Mouse (Mus musculus) embryonic facial prominence, embryonic 14.5 days (tissue): Measurements from ENCODE around the gene Ntn4. TPM values are rescaled to one million over a fixed set of nuclear protein-coding genes. Genes with fewer than 3 reads are reported as not detected.

Source experiments
- ATAC-seq: fragments of 200-750 bp; cut with Nextera tagmentation; 2 replicates; pipeline ENCODE4 v1.8.0; 2017; ENCODE audit warnings: low read depth, moderate number of reproducible peaks, moderate TSS enrichment
- DNase-seq: peaks from one replicate; pipeline ENCODE4 v3.0.0-alpha.2; 2015; ENCODE audit warnings: low spot score
- H3K27ac ChIP-seq: fragments of 300-500 bp; sonication (generic); replicated peaks from 2 replicates; pipeline ENCODE4 v1.5.1; 2014; ENCODE audit warnings: low read depth, mild to moderate bottlenecking, low read length, moderate library complexity
- H3K27me3 ChIP-seq: fragments of 300-500 bp; sonication (generic); replicated peaks from 2 replicates; pipeline ENCODE4 v1.6.1; 2014; ENCODE audit warnings: low read length; ENCODE audit not compliant: control insufficient read depth, insufficient read depth
- H3K36me3 ChIP-seq: fragments of 300-500 bp; sonication (generic); 2 replicates; pipeline ENCODE4 v1.6.1; 2014; ENCODE audit warnings: low read length, mixed read lengths; ENCODE audit not compliant: control insufficient read depth, insufficient read depth
- H3K4me1 ChIP-seq: fragments of 300-500 bp; sonication (generic); 2 replicates; pipeline ENCODE4 v1.6.1; 2014; ENCODE audit warnings: antibody characterized with exemption, low read length; ENCODE audit not compliant: control insufficient read depth, insufficient read depth
- H3K4me2 ChIP-seq: fragments of 300-500 bp; sonication (generic); 2 replicates; pipeline ENCODE4 v1.6.1; 2014; ENCODE audit warnings: low read depth, mild to moderate bottlenecking, low read length, moderate library complexity, mixed read lengths
- H3K4me3 ChIP-seq: fragments of 300-500 bp; sonication (generic); 2 replicates; pipeline ENCODE4 v1.5.1; 2014; ENCODE audit warnings: low read depth, mild to moderate bottlenecking, low read length
- H3K9ac ChIP-seq: fragments of 300-500 bp; sonication (generic); 2 replicates; pipeline ENCODE4 v1.6.1; 2014; ENCODE audit warnings: low read depth, mild to moderate bottlenecking, low read length, moderate library complexity, mixed read lengths
- H3K9me3 ChIP-seq: fragments of 300-500 bp; sonication (generic); 2 replicates; pipeline ENCODE4 v1.6.1; 2016; ENCODE audit warnings: low read length; ENCODE audit not compliant: control insufficient read depth
- WGBS: fragments of 180-500 bp; shearing (Covaris S2); extraction: QIAGEN DNeasy Blood & Tissue Kit; methylation state at CpG from one replicate; pipeline ENCODE4 v1.1.7; 2014; 5-methylcytosine and 5-hydroxymethylcytosine counted together
- polyA plus RNA-seq: library from polyadenylated mRNA; unstranded; fragments of >200 nt; fragmentation: Nextera tagmentation; extraction: Ambion mirVana; gene quantifications from 2 replicates; pipeline ENCODE4 v1.2.1, GENCODE M21; 2014

The Ntn4 gene
- 0.74 and 1.2 TPM in 2 replicates for polyA plus RNA-seq

DNA sequence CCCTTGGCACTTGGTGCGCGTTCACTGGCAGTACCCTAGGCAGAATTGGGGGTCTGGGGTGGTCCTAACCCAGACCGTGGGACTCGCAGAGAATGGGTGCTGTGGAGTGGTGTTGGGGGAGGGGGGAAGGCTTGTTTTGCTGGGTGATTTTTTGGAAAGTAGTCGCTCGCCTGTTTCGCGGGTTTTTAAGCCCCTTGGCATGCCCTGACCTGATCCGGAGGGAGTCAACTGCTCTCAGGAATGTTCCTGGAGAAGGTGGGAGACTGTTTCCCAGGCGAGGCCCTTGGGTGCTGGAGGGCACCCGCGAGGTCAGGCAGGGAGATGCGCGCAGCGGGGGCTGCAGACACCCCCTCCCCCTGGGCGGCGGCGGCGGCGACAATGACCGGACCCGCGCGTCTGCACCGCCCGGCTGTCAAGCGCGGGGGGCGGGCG is at the start of gene Ntn4:
Ntn4 (plus strand) TSS at position 161 of the 432 bp plus-strand sequence.
- DNase-seq (no peak), ATAC-seq (no peak; the same call in 1 of the 2 replicates)
- Histone ChIP-seq H3K4me3 (peak within 1 kb of the TSS; percentile 72), H3K36me3 (no peaks in the 10 kb centered on the region), H3K27me3 (peaks cover 21% of the 10 kb centered on the region), H3K4me2 (peak within 1 kb of the TSS; percentile 100), H3K27ac (no peak within 1 kb of the TSS; the same call in 1 of the 2 replicates), H3K9ac (peak within 1 kb of the TSS; percentile 76), H3K4me1 (peaks cover 14% of the 10 kb centered on the region), H3K9me3 (no peaks in the 10 kb centered on the region)
- WGBS: 6% methylated on average over 19 of the region's 30 CpGs

DNA sequence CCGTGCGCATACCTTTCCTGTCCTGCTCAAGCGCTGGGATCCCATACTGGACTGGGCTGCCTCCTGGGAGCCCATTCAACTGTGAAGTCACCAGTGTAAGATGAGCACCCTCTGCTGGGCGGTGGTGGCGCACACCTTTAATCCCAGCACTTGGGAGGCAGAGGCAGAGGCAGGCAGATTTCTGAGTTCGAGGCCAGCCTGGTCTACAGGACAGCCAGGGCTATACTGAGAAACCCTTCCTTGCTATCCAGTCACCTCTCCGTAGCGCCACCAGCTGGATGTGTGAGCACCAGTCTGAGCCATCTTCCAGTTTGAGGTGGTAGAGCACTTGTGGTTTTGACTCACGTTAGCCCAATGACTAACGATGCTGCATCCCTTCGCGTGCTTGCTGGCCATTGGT is 48.0 kb upstream of the Ntn4 start:
- H3K27me3 ChIP-seq: no peaks in the 10 kb centered on the region
- DNase-seq (no peak), ATAC-seq (no peak)
- no peak overlapping the region for H3K4me3 ChIP-seq
- H3K36me3 ChIP-seq: peaks cover 2% of the 10 kb centered on the region; the same call in 1 of the 2 replicates
- 52% methylated on average over 12 of the region's 12 CpGs for WGBS
- no peak overlapping the region for H3K27ac ChIP-seq
- H3K9ac ChIP-seq: no peak overlapping the region
- no peaks in the 10 kb centered on the region for H3K9me3 ChIP-seq
- H3K4me2 ChIP-seq: no peak overlapping the region
- H3K4me1 ChIP-seq: peaks cover 16% of the 10 kb centered on the region

DNA sequence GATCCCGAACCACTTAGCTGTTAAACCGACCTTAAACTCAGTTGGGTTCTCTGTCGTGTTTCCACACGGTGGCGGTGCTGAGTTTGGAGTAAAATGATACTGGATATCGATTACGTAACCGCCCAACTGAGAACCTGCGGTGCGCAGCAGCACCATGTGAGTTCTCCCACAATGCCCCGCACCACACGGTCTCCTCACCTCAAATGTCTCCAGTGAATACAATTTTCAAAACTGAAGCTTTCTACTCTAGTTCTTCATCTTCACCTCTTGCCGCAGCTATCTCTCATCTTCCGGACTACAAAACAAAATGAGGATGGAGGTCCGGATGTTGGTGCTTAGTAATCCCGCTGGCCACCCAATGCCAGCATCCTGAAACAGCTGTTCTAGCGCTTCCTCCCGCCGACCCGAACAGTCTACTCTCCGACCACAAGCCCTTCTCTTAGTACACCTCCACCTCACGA is 46.4 kb upstream of the Ntn4 start:
- Histone ChIP-seq H3K27ac (no peak overlapping the region), H3K36me3 (no peaks in the 10 kb centered on the region), H3K9me3 (no peaks in the 10 kb centered on the region), H3K4me1 (peaks cover 4% of the 10 kb centered on the region; the same call in 1 of the 2 replicates), H3K27me3 (no peaks in the 10 kb centered on the region), H3K4me2 (peak overlapping the region; percentile 84), H3K9ac (peak overlapping the region; percentile 68), H3K4me3 (peak overlapping the region; percentile 47)
- ATAC-seq (peak; percentile 72), DNase-seq (peak; percentile 94)
- WGBS: 2% methylated on average over 22 of the region's 22 CpGs

DNA sequence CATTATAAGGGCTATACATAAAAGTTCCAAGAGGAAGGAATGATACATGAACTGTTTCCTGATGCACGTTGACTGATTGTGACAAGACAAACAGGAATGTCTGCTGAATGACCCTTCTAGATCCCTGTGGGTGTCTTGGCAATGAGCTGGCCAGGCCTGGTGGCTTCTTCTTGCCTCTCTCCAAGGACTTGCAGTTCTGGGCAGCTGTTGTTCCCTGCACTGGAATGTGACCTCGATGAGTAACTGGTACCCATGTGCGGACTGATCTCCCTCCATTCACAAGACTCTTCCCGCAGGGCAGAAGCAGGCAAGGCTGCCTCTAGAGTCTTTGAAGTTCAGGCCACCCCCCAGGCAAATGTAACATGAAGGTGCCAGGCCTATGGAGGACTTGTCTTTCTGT is 44.6 kb upstream of the Ntn4 start:
- Histone ChIP-seq H3K4me2 (no peak overlapping the region), H3K4me3 (no peak overlapping the region), H3K9ac (no peak overlapping the region), H3K9me3 (no peaks in the 10 kb centered on the region), H3K36me3 (no peaks in the 10 kb centered on the region), H3K27me3 (no peaks in the 10 kb centered on the region), H3K4me1 (no peaks in the 10 kb centered on the region), H3K27ac (no peak overlapping the region)
- ATAC-seq (no peak), DNase-seq (no peak)
- WGBS: 57% methylated on average over 4 of the region's 4 CpGs

DNA sequence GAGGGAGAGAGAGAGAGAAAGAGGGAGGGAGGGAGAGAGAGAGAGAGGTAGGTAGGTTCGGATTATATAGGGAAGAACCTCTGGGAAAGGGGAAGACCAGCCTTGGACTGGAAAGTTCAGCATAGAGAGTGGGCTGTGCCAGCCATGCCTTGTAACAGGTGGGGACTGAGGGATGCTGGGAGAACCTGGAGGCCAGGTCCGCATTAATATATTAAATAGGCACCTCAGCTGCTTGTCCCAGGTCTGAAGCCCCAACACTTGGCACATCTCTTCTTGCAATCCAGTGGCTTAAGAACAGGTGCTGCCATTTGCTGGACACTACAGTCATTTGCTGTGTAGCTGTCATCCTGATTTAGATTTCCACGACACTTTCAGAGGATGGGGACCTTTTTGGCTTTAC is 43.8 kb upstream of the Ntn4 start:
- Histone ChIP-seq H3K4me3 (no peak overlapping the region), H3K27me3 (no peaks in the 10 kb centered on the region), H3K9ac (no peak overlapping the region), H3K4me1 (no peaks in the 10 kb centered on the region), H3K4me2 (no peak overlapping the region), H3K27ac (no peak overlapping the region), H3K36me3 (no peaks in the 10 kb centered on the region), H3K9me3 (no peaks in the 10 kb centered on the region)
- DNase-seq: no peak
- 86% methylated on average over 3 of the region's 3 CpGs for WGBS
- ATAC-seq: no peak

DNA sequence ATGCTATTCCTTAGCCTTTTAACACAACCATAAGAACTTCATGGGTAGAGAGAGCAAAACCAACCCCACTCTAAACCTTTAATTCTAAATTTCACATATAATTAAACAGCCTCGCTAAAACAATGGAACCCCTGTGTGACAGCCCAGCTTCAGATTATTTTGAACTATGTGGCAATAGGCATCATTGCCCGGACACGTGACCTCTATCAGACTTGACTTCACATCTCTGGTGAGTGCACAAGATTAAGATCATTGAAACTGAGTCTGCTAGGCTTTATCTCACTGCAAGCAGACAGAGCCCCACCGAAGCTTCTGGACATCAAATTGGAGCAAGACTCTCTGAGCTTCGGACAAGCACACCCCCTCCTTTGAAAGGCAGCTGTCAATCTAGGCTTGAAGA is 38.2 kb upstream of the Ntn4 start:
- H3K4me3 ChIP-seq: no peak overlapping the region
- no peak overlapping the region for H3K27ac ChIP-seq
- 81% methylated on average over 5 of the region's 5 CpGs for WGBS
- no peaks in the 10 kb centered on the region for H3K27me3 ChIP-seq
- ATAC-seq (no peak), DNase-seq (no peak)
- no peaks in the 10 kb centered on the region for H3K36me3 ChIP-seq
- no peak overlapping the region for H3K4me2 ChIP-seq
- H3K4me1 ChIP-seq: no peaks in the 10 kb centered on the region
- no peak overlapping the region for H3K9ac ChIP-seq
- H3K9me3 ChIP-seq: no peaks in the 10 kb centered on the region

DNA sequence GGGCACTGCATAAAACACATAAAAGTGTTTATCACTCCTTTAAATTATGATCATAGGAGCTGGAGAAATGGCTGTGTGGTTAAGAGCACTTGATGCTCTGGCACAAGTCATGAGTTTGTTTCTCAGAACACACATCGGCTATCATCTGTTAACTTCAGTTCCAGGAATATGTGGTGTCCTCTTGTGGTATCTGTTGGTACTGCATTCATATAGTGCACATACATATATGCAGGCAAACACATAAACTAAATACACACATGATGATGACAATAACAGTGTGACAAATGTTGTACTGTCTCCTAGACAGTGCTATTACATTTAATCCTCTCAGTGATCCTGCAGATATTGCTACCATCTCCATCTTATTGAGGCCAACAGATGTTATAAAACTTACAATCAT is 37.2 kb upstream of the Ntn4 start:
- 89% methylated on average over 1 of the region's 1 CpGs for WGBS
- Histone ChIP-seq H3K27me3 (no peaks in the 10 kb centered on the region), H3K36me3 (no peaks in the 10 kb centered on the region), H3K9me3 (no peaks in the 10 kb centered on the region), H3K27ac (no peak overlapping the region), H3K4me1 (no peaks in the 10 kb centered on the region), H3K9ac (no peak overlapping the region), H3K4me2 (no peak overlapping the region), H3K4me3 (no peak overlapping the region)
- DNase-seq (no peak), ATAC-seq (no peak)

DNA sequence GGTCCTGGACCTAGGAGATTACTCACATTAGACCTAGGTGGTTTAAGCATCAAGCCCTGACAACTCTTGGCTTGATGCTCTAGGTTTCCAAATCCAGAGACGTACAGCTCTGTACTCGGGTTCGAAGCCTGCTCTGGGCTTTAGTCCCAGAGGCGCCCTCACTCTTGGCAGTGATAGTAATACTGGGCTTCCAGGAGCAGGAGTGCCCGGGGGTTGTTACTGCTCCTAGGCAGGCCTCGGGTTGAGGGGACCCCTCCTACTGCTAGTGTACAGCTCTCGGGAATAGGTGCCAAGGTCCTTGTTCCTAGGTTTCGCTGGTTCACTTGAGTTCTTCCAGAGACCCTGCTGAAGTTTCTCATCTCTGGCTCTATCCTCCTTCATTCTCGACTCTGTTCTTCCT is 34.2 kb upstream of the Ntn4 start:
- H3K27ac ChIP-seq: no peak overlapping the region
- no peak overlapping the region for H3K4me2 ChIP-seq
- no peaks in the 10 kb centered on the region for H3K27me3 ChIP-seq
- WGBS: 90% methylated on average over 9 of the region's 9 CpGs
- DNase-seq (no peak), ATAC-seq (no peak)
- no peaks in the 10 kb centered on the region for H3K4me1 ChIP-seq
- no peaks in the 10 kb centered on the region for H3K36me3 ChIP-seq
- no peaks in the 10 kb centered on the region for H3K9me3 ChIP-seq
- H3K9ac ChIP-seq: no peak overlapping the region
- no peak overlapping the region for H3K4me3 ChIP-seq

DNA sequence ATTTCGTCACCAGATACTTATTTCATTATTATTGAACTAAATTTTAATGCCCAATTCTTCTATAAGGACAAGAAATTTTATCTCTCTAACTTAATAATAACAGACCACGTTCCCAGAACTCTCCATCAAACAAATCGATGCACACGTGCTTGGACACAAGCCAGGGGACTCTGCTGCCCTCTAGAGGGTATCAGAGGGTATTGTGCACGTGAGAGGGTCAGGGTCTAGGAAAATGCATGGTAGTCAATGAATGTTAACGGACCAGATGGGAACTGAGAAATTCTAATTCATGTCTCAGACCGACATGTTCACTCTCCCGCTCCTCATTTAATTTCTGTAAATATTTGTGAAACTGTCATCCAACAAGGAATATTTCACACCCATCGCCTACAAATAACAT is 32.4 kb upstream of the Ntn4 start:
- no peaks in the 10 kb centered on the region for H3K36me3 ChIP-seq
- H3K4me1 ChIP-seq: no peaks in the 10 kb centered on the region
- no peak for ATAC-seq
- no peak overlapping the region for H3K4me2 ChIP-seq
- H3K27ac ChIP-seq: no peak overlapping the region
- H3K9me3 ChIP-seq: no peaks in the 10 kb centered on the region
- no peak overlapping the region for H3K4me3 ChIP-seq
- H3K9ac ChIP-seq: no peak overlapping the region
- no peak for DNase-seq
- WGBS: 53% methylated on average over 9 of the region's 9 CpGs
- H3K27me3 ChIP-seq: no peaks in the 10 kb centered on the region
